Mouse (Mus musculus) midbrain, embryonic 13.5 days (tissue): ENCODE data around the gene Pdzd3. TPM values are rescaled to one million over a fixed set of nuclear protein-coding genes. Genes with fewer than 3 reads are reported as not detected.
A peak's percentile ranks its signal among the peaks of the same experiment; 100 is the strongest.

Experiments
- ATAC-seq: fragments of 200-750 bp; cut with Nextera tagmentation; 2 replicates; pipeline ENCODE4 v1.8.0; 2017; ENCODE audit warnings: mild to moderate bottlenecking, moderate TSS enrichment, moderate library complexity
- H3K27ac ChIP-seq: fragments of 300-500 bp; sonication (generic); 2 replicates; pipeline ENCODE4 v1.5.1; 2015; ENCODE audit warnings: inconsistent platforms, mild to moderate bottlenecking, moderate library complexity
- H3K27me3 ChIP-seq: fragments of 300-500 bp; sonication (generic); 2 replicates; pipeline ENCODE4 v1.6.1; 2015; ENCODE audit warnings: mild to moderate bottlenecking, inconsistent platforms
- H3K36me3 ChIP-seq: fragments of 300-500 bp; sonication (generic); 2 replicates; pipeline ENCODE4 v1.6.1; 2015; ENCODE audit warnings: mild to moderate bottlenecking, inconsistent platforms
- H3K4me1 ChIP-seq: fragments of 300-500 bp; sonication (generic); replicated peaks from 2 replicates; pipeline ENCODE4 v1.6.1; 2015; ENCODE audit warnings: inconsistent platforms
- H3K4me2 ChIP-seq: fragments of 300-500 bp; sonication (generic); replicated peaks from 2 replicates; pipeline ENCODE4 v1.6.1; 2015; ENCODE audit warnings: moderate library complexity, mild to moderate bottlenecking, inconsistent platforms
- H3K4me3 ChIP-seq: fragments of 300-500 bp; sonication (generic); replicated peaks from 2 replicates; pipeline ENCODE4 v1.5.1; 2015; ENCODE audit warnings: mild to moderate bottlenecking, inconsistent platforms
- H3K9ac ChIP-seq: fragments of 300-500 bp; sonication (generic); replicated peaks from 2 replicates; pipeline ENCODE4 v1.6.1; 2015; ENCODE audit warnings: mild to moderate bottlenecking, inconsistent platforms
- H3K9me3 ChIP-seq: fragments of 300-500 bp; sonication (generic); 2 replicates; pipeline ENCODE4 v1.6.1; 2016; ENCODE audit warnings: mild to moderate bottlenecking, inconsistent platforms
- WGBS: fragments of 180-500 bp; shearing (Covaris S2); methylation state at CpG from one replicate; pipeline ENCODE4 v1.1.7; 2015; 5-methylcytosine and 5-hydroxymethylcytosine counted together
- polyA plus RNA-seq: library from polyadenylated mRNA; unstranded; fragments of >200 nt; fragmentation: Nextera tagmentation; extraction: Ambion mirVana; gene quantifications from 2 replicates; pipeline ENCODE4 v1.2.1, GENCODE M21; 2015

The Pdzd3 gene
- polyA plus RNA-seq, 1 experiment from 2014 or later = 0.48 TPM

GRCm38 (mm10) chr9:44249181-44250146 is 1.8 kb downstream of the Pdzd3 start:
- H3K36me3 ChIP-seq = no peaks in the 10 kb centered on the region
- H3K4me1 ChIP-seq = peaks cover 36% of the 10 kb centered on the region
- no peak overlapping the region for H3K4me2 ChIP-seq
- no peaks in the 10 kb centered on the region for H3K9me3 ChIP-seq
- peak; percentile 71 for ATAC-seq
- WGBS = 46% methylated on average over 26 of the region's 26 CpGs
- no peak overlapping the region for H3K27ac ChIP-seq
- H3K9ac ChIP-seq = 0 out of 2 replicates have a peak overlapping the region, but pooled peaks have one; percentile 10
- no peak overlapping the region for H3K4me3 ChIP-seq
- H3K27me3 ChIP-seq = 0 out of 2 replicates have a peak, but pooled peaks cover 4% of the 10 kb centered on the region

- Histone ChIP-seq H3K4me3 (no peak overlapping the region), H3K36me3 (no peaks in the 10 kb centered on the region), H3K4me1 (peaks cover 21% of the 10 kb centered on the region)
Observed at GRCm38 (mm10) chr9:44247907-44248306, 3.4 kb downstream of the Pdzd3 start.

GRCm38 (mm10) chr9:44243621-44244020 is 7.7 kb downstream of the Pdzd3 start:
- Histone ChIP-seq H3K9me3 (no peaks in the 10 kb centered on the region), H3K27me3 (0 out of 2 replicates have a peak, but pooled peaks cover 3% of the 10 kb centered on the region), H3K4me2 (no peak overlapping the region), H3K27ac (no peak overlapping the region), H3K4me3 (no peak overlapping the region), H3K9ac (no peak overlapping the region), H3K4me1 (no peaks in the 10 kb centered on the region), H3K36me3 (no peaks in the 10 kb centered on the region)
- no peak for ATAC-seq
- 74% methylated on average over 2 of the region's 2 CpGs for WGBS

More at GRCm38 (mm10) chr9:44247907-44248306, 3.4 kb downstream of the Pdzd3 start:
- Histone ChIP-seq H3K27ac (no peak overlapping the region), H3K4me2 (no peak overlapping the region), H3K27me3 (0 out of 2 replicates have a peak, but pooled peaks cover 4% of the 10 kb centered on the region), H3K9ac (no peak overlapping the region), H3K9me3 (no peaks in the 10 kb centered on the region)
- ATAC-seq = no peak
- WGBS = 83% methylated on average over 6 of the region's 6 CpGs

GRCm38 (mm10) chr9:44241418-44241817 is 9.9 kb downstream of the Pdzd3 start:
- Histone ChIP-seq H3K27ac (no peak overlapping the region), H3K36me3 (no peaks in the 10 kb centered on the region), H3K4me2 (no peak overlapping the region), H3K27me3 (0 out of 2 replicates have a peak, but pooled peaks cover 3% of the 10 kb centered on the region), H3K9ac (no peak overlapping the region), H3K4me1 (no peaks in the 10 kb centered on the region), H3K4me3 (no peak overlapping the region), H3K9me3 (no peaks in the 10 kb centered on the region)
- 81% methylated on average over 9 of the region's 9 CpGs for WGBS
- ATAC-seq = no peak

GRCm38 (mm10) chr9:44240911-44241310 is 10.4 kb downstream of the Pdzd3 start:
- Histone ChIP-seq H3K4me3 (no peak overlapping the region), H3K4me2 (no peak overlapping the region), H3K27me3 (0 out of 2 replicates have a peak, but pooled peaks cover 3% of the 10 kb centered on the region), H3K9me3 (no peaks in the 10 kb centered on the region), H3K36me3 (no peaks in the 10 kb centered on the region), H3K9ac (no peak overlapping the region), H3K27ac (no peak overlapping the region), H3K4me1 (no peaks in the 10 kb centered on the region)
- 51% methylated on average over 5 of the region's 5 CpGs for WGBS
- no peak for ATAC-seq

- no peak within 1 kb of the TSS for H3K4me2 ChIP-seq
- no peaks in the 10 kb centered on the region for H3K36me3 ChIP-seq
- 51% methylated on average over 2 of the region's 2 CpGs for WGBS
- ATAC-seq = no peak
- no peak within 1 kb of the TSS for H3K9ac ChIP-seq
- 0 out of 2 replicates have a peak, but pooled peaks cover 3% of the 10 kb centered on the region for H3K27me3 ChIP-seq
- H3K9me3 ChIP-seq = no peaks in the 10 kb centered on the region
- H3K27ac ChIP-seq = no peak within 1 kb of the TSS
- no peaks in the 10 kb centered on the region for H3K4me1 ChIP-seq
- no peak within 1 kb of the TSS for H3K4me3 ChIP-seq
Observed at GRCm38 (mm10) chr9:44240399-44240798, 10.9 kb downstream of the Pdzd3 start, which contains the start of gene Ccdc153. Gene Ccdc153 (plus strand): TSS chr9:44240676.

- no peaks in the 10 kb centered on the region for H3K36me3 ChIP-seq
- H3K9ac ChIP-seq = no peak overlapping the region
- WGBS = 11% methylated on average over 5 of the region's 5 CpGs
- no peak overlapping the region for H3K4me3 ChIP-seq
- H3K4me2 ChIP-seq = no peak overlapping the region
- no peaks in the 10 kb centered on the region for H3K4me1 ChIP-seq
- no peaks in the 10 kb centered on the region for H3K9me3 ChIP-seq
- H3K27ac ChIP-seq = no peak overlapping the region
- H3K27me3 ChIP-seq = 0 out of 2 replicates have a peak, but pooled peaks cover 3% of the 10 kb centered on the region
- ATAC-seq = peak; percentile 60; the same call in 1 of the 2 replicates
Observed at GRCm38 (mm10) chr9:44239447-44239846, 11.8 kb downstream of the Pdzd3 start.

GRCm38 (mm10) chr9:44238501-44239190 is 12.6 kb downstream of the Pdzd3 start:
- no peak for ATAC-seq

GRCm38 (mm10) chr9:44237128-44237527 is 14.1 kb downstream of the Pdzd3 start:
- no peaks in the 10 kb centered on the region for H3K36me3 ChIP-seq
- no peak overlapping the region for H3K9ac ChIP-seq
- H3K27me3 ChIP-seq = 0 out of 2 replicates have a peak, but pooled peaks cover 3% of the 10 kb centered on the region
- H3K4me1 ChIP-seq = peaks cover 8% of the 10 kb centered on the region
- H3K9me3 ChIP-seq = no peaks in the 10 kb centered on the region
- no peak overlapping the region for H3K4me2 ChIP-seq
- H3K27ac ChIP-seq = no peak overlapping the region
- no peak for ATAC-seq
- no peak overlapping the region for H3K4me3 ChIP-seq
- 85% methylated on average over 4 of the region's 4 CpGs for WGBS

More at GRCm38 (mm10) chr9:44238501-44239190, 12.6 kb downstream of the Pdzd3 start:
- H3K36me3 ChIP-seq = no peaks in the 10 kb centered on the region
- no peak overlapping the region for H3K27ac ChIP-seq
- H3K27me3 ChIP-seq = 0 out of 2 replicates have a peak, but pooled peaks cover 3% of the 10 kb centered on the region
- H3K9me3 ChIP-seq = no peaks in the 10 kb centered on the region
- H3K4me1 ChIP-seq = no peaks in the 10 kb centered on the region
- H3K4me3 ChIP-seq = no peak overlapping the region
- 78% methylated on average over 17 of the region's 17 CpGs for WGBS
- no peak overlapping the region for H3K9ac ChIP-seq
- H3K4me2 ChIP-seq = no peak overlapping the region

GRCm38 (mm10) chr9:44236601-44237000 is 14.7 kb downstream of the Pdzd3 start:
- H3K27me3 ChIP-seq = 0 out of 2 replicates have a peak, but pooled peaks cover 3% of the 10 kb centered on the region
- H3K4me2 ChIP-seq = no peak overlapping the region
- H3K9me3 ChIP-seq = no peaks in the 10 kb centered on the region
- no peaks in the 10 kb centered on the region for H3K36me3 ChIP-seq
- peaks cover 13% of the 10 kb centered on the region for H3K4me1 ChIP-seq
- no peak overlapping the region for H3K4me3 ChIP-seq
- no peak for ATAC-seq
- H3K9ac ChIP-seq = no peak overlapping the region
- H3K27ac ChIP-seq = no peak overlapping the region
- WGBS = 59% methylated on average over 4 of the region's 4 CpGs

- Histone ChIP-seq H3K9me3 (no peaks in the 10 kb centered on the region), H3K36me3 (no peaks in the 10 kb centered on the region), H3K27ac (no peak overlapping the region), H3K4me2 (peak overlapping the region; percentile 44), H3K9ac (no peak overlapping the region), H3K4me1 (peaks cover 24% of the 10 kb centered on the region), H3K27me3 (no peaks in the 10 kb centered on the region), H3K4me3 (peak overlapping the region; percentile 90)
- peak; percentile 46 for ATAC-seq
- 27% methylated on average over 19 of the region's 19 CpGs for WGBS
Observed at GRCm38 (mm10) chr9:44234479-44235427, 16.5 kb downstream of the Pdzd3 start.
